Mouse (Mus musculus): ENCODE data around the gene 1600002K03Rik.

DNA sequence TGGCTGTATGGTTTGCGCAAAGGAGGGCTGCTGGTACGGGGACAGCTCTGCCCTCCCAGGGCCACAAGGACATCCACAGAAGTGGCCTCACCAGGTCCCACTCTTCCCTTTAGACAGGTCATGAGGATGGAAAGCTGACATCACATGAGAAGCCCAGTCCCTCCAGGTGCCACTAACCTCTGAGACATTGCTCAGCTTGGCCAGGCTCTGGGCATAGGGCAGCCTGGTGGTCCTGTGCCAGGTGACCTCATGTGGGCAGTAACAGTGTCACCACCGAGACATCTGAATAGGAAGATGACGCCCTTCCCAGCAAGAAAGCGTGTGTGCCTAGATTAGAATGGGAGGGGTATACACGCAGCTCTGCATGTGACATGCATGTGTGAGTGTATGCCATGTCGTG is 9.8 kb downstream of the 1600002K03Rik start:
- TF ChIP-seq CTCF (conservative IDR thresholded peaks at IDR 0.05; ENCODE audit: low read length) = no peak
- no peak for TF ChIP-seq POU5F1 (IDR thresholded peaks at IDR 0.05; ENCODE audit: borderline replicate concordance, low read length)
